Mouse (Mus musculus): ENCODE data around the gene Chst15. TPM values are rescaled to one million over a fixed set of nuclear protein-coding genes. Genes with fewer than 3 reads are reported as not detected.

The Chst15 gene
- polyA plus RNA-seq (2012; rRNA removed) = 15.4 and 17.2 TPM in 2 replicates

- Histone ChIP-seq H3K27me3 (ENCODE audit: control insufficient read depth, insufficient read depth, low read length) (no peaks in the 10 kb centered on the region), H3K4me3 (replicated peaks; ENCODE audit: insufficient read depth, low read depth, low read length) (peak within 1 kb of the TSS; percentile 72), H3K4me1 (ENCODE audit: control insufficient read depth, insufficient read depth, low read length) (peaks cover 18% of the 10 kb centered on the region), H3K27ac (ENCODE audit: insufficient read depth, low read length) (peak within 1 kb of the TSS; percentile 55)
- under 1% methylated on average over 34 of the region's 34 CpGs for WGBS
- TF ChIP-seq POLR2A (IDR thresholded peaks at IDR 0.05; ENCODE audit: borderline replicate concordance, insufficient read depth, low read length) (no peak), CTCF (IDR thresholded peaks at IDR 0.05; ENCODE audit: borderline replicate concordance, insufficient read depth, low read depth, low read length) (peak; percentile 41; the same call in 1 of the 2 replicates)
- DNase-seq = peak; percentile 64 to 67
Measured at GRCm38 (mm10) chr7:132317036-132317541, at the start of gene Chst15. Gene Chst15, minus strand, starts transcription at chr7:132317228.

GRCm38 (mm10) chr7:132365703-132366384, 48.8 kb upstream of the Chst15 start:
- Histone ChIP-seq H3K27me3 (ENCODE audit: control insufficient read depth, insufficient read depth, low read length) (no peaks in the 10 kb centered on the region), H3K27ac (ENCODE audit: insufficient read depth, low read length) (no peak overlapping the region), H3K4me1 (ENCODE audit: control insufficient read depth, insufficient read depth, low read length) (no peaks in the 10 kb centered on the region), H3K4me3 (replicated peaks; ENCODE audit: insufficient read depth, low read depth, low read length) (no peak overlapping the region)
- 77% methylated on average over 5 of the region's 5 CpGs for WGBS
- no peak for DNase-seq
- TF ChIP-seq CTCF (IDR thresholded peaks at IDR 0.05; ENCODE audit: borderline replicate concordance, insufficient read depth, low read depth, low read length) = no peak
- no peak for TF ChIP-seq POLR2A (IDR thresholded peaks at IDR 0.05; ENCODE audit: borderline replicate concordance, insufficient read depth, low read length)

- Histone ChIP-seq H3K27ac (ENCODE audit: insufficient read depth, low read length) (no peak overlapping the region), H3K27me3 (ENCODE audit: control insufficient read depth, insufficient read depth, low read length) (no peaks in the 10 kb centered on the region), H3K4me1 (ENCODE audit: control insufficient read depth, insufficient read depth, low read length) (no peaks in the 10 kb centered on the region), H3K4me3 (replicated peaks; ENCODE audit: insufficient read depth, low read depth, low read length) (no peak overlapping the region)
- no peak for DNase-seq
- TF ChIP-seq CTCF (IDR thresholded peaks at IDR 0.05; ENCODE audit: borderline replicate concordance, insufficient read depth, low read depth, low read length) (no peak), POLR2A (IDR thresholded peaks at IDR 0.05; ENCODE audit: borderline replicate concordance, insufficient read depth, low read length) (no peak)
- 58% methylated on average over 5 of the region's 5 CpGs for WGBS
Measured at GRCm38 (mm10) chr7:132365111-132365510, 48.1 kb upstream of the Chst15 start.

GRCm38 (mm10) chr7:132364506-132364905, 47.5 kb upstream of the Chst15 start:
- no peak for TF ChIP-seq CTCF (IDR thresholded peaks at IDR 0.05; ENCODE audit: borderline replicate concordance, insufficient read depth, low read depth, low read length)
- no peak for TF ChIP-seq POLR2A (IDR thresholded peaks at IDR 0.05; ENCODE audit: borderline replicate concordance, insufficient read depth, low read length)
- Histone ChIP-seq H3K27me3 (ENCODE audit: control insufficient read depth, insufficient read depth, low read length) (no peaks in the 10 kb centered on the region), H3K4me1 (ENCODE audit: control insufficient read depth, insufficient read depth, low read length) (no peaks in the 10 kb centered on the region), H3K4me3 (replicated peaks; ENCODE audit: insufficient read depth, low read depth, low read length) (no peak overlapping the region), H3K27ac (ENCODE audit: insufficient read depth, low read length) (no peak overlapping the region)
- DNase-seq = no peak
- 92% methylated on average over 5 of the region's 5 CpGs for WGBS

GRCm38 (mm10) chr7:132360336-132360735, 43.3 kb upstream of the Chst15 start:
- Histone ChIP-seq H3K27me3 (ENCODE audit: control insufficient read depth, insufficient read depth, low read length) (no peaks in the 10 kb centered on the region), H3K27ac (ENCODE audit: insufficient read depth, low read length) (no peak overlapping the region), H3K4me1 (ENCODE audit: control insufficient read depth, insufficient read depth, low read length) (no peaks in the 10 kb centered on the region), H3K4me3 (replicated peaks; ENCODE audit: insufficient read depth, low read depth, low read length) (no peak overlapping the region)
- TF ChIP-seq CTCF (IDR thresholded peaks at IDR 0.05; ENCODE audit: borderline replicate concordance, insufficient read depth, low read depth, low read length) = no peak
- TF ChIP-seq POLR2A (IDR thresholded peaks at IDR 0.05; ENCODE audit: borderline replicate concordance, insufficient read depth, low read length) = no peak
- DNase-seq = no peak
- 80% methylated on average over 4 of the region's 4 CpGs for WGBS

- no peak for DNase-seq
- WGBS = 71% methylated on average over 4 of the region's 4 CpGs
Measured at GRCm38 (mm10) chr7:132358709-132359108, 41.7 kb upstream of the Chst15 start.

GRCm38 (mm10) chr7:132358250-132358649, 41.2 kb upstream of the Chst15 start:
- H3K27me3 ChIP-seq (ENCODE audit: control insufficient read depth, insufficient read depth, low read length) = no peaks in the 10 kb centered on the region
- H3K27ac ChIP-seq (ENCODE audit: insufficient read depth, low read length) = no peak overlapping the region
- WGBS = 79% methylated on average over 3 of the region's 3 CpGs
- no peaks in the 10 kb centered on the region for H3K4me1 ChIP-seq (ENCODE audit: control insufficient read depth, insufficient read depth, low read length)
- H3K4me3 ChIP-seq (replicated peaks; ENCODE audit: insufficient read depth, low read depth, low read length) = no peak overlapping the region
- DNase-seq = no peak
- TF ChIP-seq CTCF (IDR thresholded peaks at IDR 0.05; ENCODE audit: borderline replicate concordance, insufficient read depth, low read depth, low read length) = no peak

More at GRCm38 (mm10) chr7:132358709-132359108, 41.7 kb upstream of the Chst15 start:
- no peaks in the 10 kb centered on the region for H3K27me3 ChIP-seq (ENCODE audit: control insufficient read depth, insufficient read depth, low read length)
- H3K27ac ChIP-seq (ENCODE audit: insufficient read depth, low read length) = no peak overlapping the region
- TF ChIP-seq POLR2A (IDR thresholded peaks at IDR 0.05; ENCODE audit: borderline replicate concordance, insufficient read depth, low read length) (no peak), CTCF (IDR thresholded peaks at IDR 0.05; ENCODE audit: borderline replicate concordance, insufficient read depth, low read depth, low read length) (no peak)
- H3K4me1 ChIP-seq (ENCODE audit: control insufficient read depth, insufficient read depth, low read length) = no peaks in the 10 kb centered on the region
- H3K4me3 ChIP-seq (replicated peaks; ENCODE audit: insufficient read depth, low read depth, low read length) = no peak overlapping the region

GRCm38 (mm10) chr7:132357841-132358237, 40.8 kb upstream of the Chst15 start:
- DNase-seq = no peak
- Histone ChIP-seq H3K4me1 (ENCODE audit: control insufficient read depth, insufficient read depth, low read length) (no peaks in the 10 kb centered on the region), H3K27me3 (ENCODE audit: control insufficient read depth, insufficient read depth, low read length) (no peaks in the 10 kb centered on the region), H3K27ac (ENCODE audit: insufficient read depth, low read length) (no peak overlapping the region), H3K4me3 (replicated peaks; ENCODE audit: insufficient read depth, low read depth, low read length) (no peak overlapping the region)
- 95% methylated on average over 3 of the region's 3 CpGs for WGBS
- no peak for TF ChIP-seq POLR2A (IDR thresholded peaks at IDR 0.05; ENCODE audit: borderline replicate concordance, insufficient read depth, low read length)
- TF ChIP-seq CTCF (IDR thresholded peaks at IDR 0.05; ENCODE audit: borderline replicate concordance, insufficient read depth, low read depth, low read length) = no peak
